8 mouse cellular contexts compared by ENCODE assay signal in genomic region chr14:118551725-118552285, GRCm38 (mm10).
DNase-seq lines count a peak whose midpoint lies in the region; ATAC-seq and TF ChIP-seq lines count a peak whose summit lies in the region.

No protein-coding gene starts in this region.

- no peaks in the 10 kb centered on the region for H3K36me3 ChIP-seq in embryonic facial prominence, embryonic 12.5 days
- no peaks in the 10 kb centered on the region for H3K36me3 ChIP-seq in heart, postnatal 0 days (replicated peaks; ENCODE audit: control insufficient read depth, insufficient read depth, low read length)
- no peaks in the 10 kb centered on the region for H3K36me3 ChIP-seq in midbrain, embryonic 11.5 days (ENCODE audit: control insufficient read depth, insufficient read depth, low read length)

- no peak for TF ChIP-seq EP300 in heart, postnatal 0 days (IDR thresholded peaks at IDR 0.05; ENCODE audit: low read depth)

- 0 out of 2 replicates have a peak, but pooled peaks cover 2% of the 10 kb centered on the region for H3K27me3 ChIP-seq in embryonic facial prominence, embryonic 12.5 days
- H3K27me3 ChIP-seq in heart, postnatal 0 days (ENCODE audit: control insufficient read depth, insufficient read depth, low read length) = no peaks in the 10 kb centered on the region
- H3K27me3 ChIP-seq in midbrain, embryonic 11.5 days (ENCODE audit: control insufficient read depth, insufficient read depth, low read length) = no peaks in the 10 kb centered on the region

- peak; percentile 17 for DNase-seq in right cerebral cortex, postnatal 4 days
- no peak for DNase-seq in right cerebral cortex, postnatal 36 days (ENCODE audit: low spot score in 2 of 2)
- DNase-seq in heart, postnatal 0 days (ENCODE audit: low spot score) = no peak
- peak; percentile 55 to 67 for DNase-seq in kidney, postnatal 4 days
- peak; percentile 97 for DNase-seq in midbrain, embryonic 11.5 days (ENCODE audit: low spot score, missing footprints)
- no peak for DNase-seq in urinary bladder, adult 18-20 months (ENCODE audit: low spot score in 2 of 2)
- no peak for DNase-seq in gastrocnemius, postnatal 25 days

- H3K4me3 ChIP-seq in embryonic facial prominence, embryonic 12.5 days = peak overlapping the region; percentile 16
- H3K4me3 ChIP-seq in heart, postnatal 0 days (ENCODE audit: low read depth, low read length) = peak overlapping the region; percentile 38
- no peak overlapping the region for H3K4me3 ChIP-seq in midbrain, embryonic 11.5 days (ENCODE audit: low read depth, low read length)

- peak overlapping the region; percentile 41 for H3K4me2 ChIP-seq in embryonic facial prominence, embryonic 12.5 days (replicated peaks)
- peak overlapping the region; percentile 71 for H3K4me2 ChIP-seq in heart, postnatal 0 days (ENCODE audit: low read depth, low read length)
- peak overlapping the region; percentile 38 for H3K4me2 ChIP-seq in midbrain, embryonic 11.5 days

- no peaks in the 10 kb centered on the region for H3K9me3 ChIP-seq in embryonic facial prominence, embryonic 12.5 days
- H3K9me3 ChIP-seq in heart, postnatal 0 days (replicated peaks; ENCODE audit: control insufficient read depth, low read length) = no peaks in the 10 kb centered on the region
- no peaks in the 10 kb centered on the region for H3K9me3 ChIP-seq in midbrain, embryonic 11.5 days (ENCODE audit: control insufficient read depth, low read length)

- H3K9ac ChIP-seq in embryonic facial prominence, embryonic 12.5 days = peak overlapping the region; percentile 0; the same call in 1 of the 2 replicates
- H3K9ac ChIP-seq in heart, postnatal 0 days (replicated peaks; ENCODE audit: low read depth, low read length) = peak overlapping the region; percentile 48
- peak overlapping the region; percentile 39; the same call in 1 of the 2 replicates for H3K9ac ChIP-seq in midbrain, embryonic 11.5 days (ENCODE audit: low read length)

- H3K27ac ChIP-seq in embryonic facial prominence, embryonic 12.5 days = 0 out of 2 replicates have a peak overlapping the region, but pooled peaks have one; percentile 8
- H3K27ac ChIP-seq in heart, postnatal 0 days (ENCODE audit: low read depth) = peak overlapping the region; percentile 8; the same call in 1 of the 2 replicates
- H3K27ac ChIP-seq in midbrain, embryonic 11.5 days (ENCODE audit: low read depth, low read length) = peak overlapping the region; percentile 44; the same call in 1 of the 2 replicates

- no peak for ATAC-seq in embryonic facial prominence, embryonic 12.5 days (ENCODE audit: insufficient number of reproducible peaks, insufficient read depth, low FRiP score, low TSS enrichment)
- ATAC-seq in heart, postnatal 0 days (ENCODE audit: insufficient read depth, low read depth) = peak; percentile 67
- peak; percentile 77 for ATAC-seq in midbrain, embryonic 11.5 days (ENCODE audit: low FRiP score)

- WGBS in embryonic facial prominence, embryonic 12.5 days = 22% methylated on average over 24 of the region's 24 CpGs
- 12% methylated on average over 24 of the region's 24 CpGs for WGBS in heart, postnatal 0 days
- 13% methylated on average over 24 of the region's 24 CpGs for whole genome bisulfite sequencing in midbrain, embryonic 11.5 days

- peaks cover 11% of the 10 kb centered on the region; the same call in 1 of the 2 replicates for H3K4me1 ChIP-seq in embryonic facial prominence, embryonic 12.5 days
- H3K4me1 ChIP-seq in heart, postnatal 0 days (ENCODE audit: control insufficient read depth, insufficient read depth) = peaks cover 11% of the 10 kb centered on the region; the same call in 1 of the 2 replicates
- peaks cover 20% of the 10 kb centered on the region for H3K4me1 ChIP-seq in midbrain, embryonic 11.5 days (ENCODE audit: control insufficient read depth, insufficient read depth, low read length)

- TF ChIP-seq CTCF in heart, postnatal 0 days (IDR thresholded peaks at IDR 0.05; ENCODE audit: low read depth) = no peak

Comparison
In these comparisons a context has a peak if more than half of its experiments do, and no peak if none do; other contexts are left out.
1. DNase-seq: peak in right cerebral cortex, postnatal 4 days (single experiment), kidney, postnatal 4 days (2 of 2) and midbrain, embryonic 11.5 days (single experiment); none in right cerebral cortex, postnatal 36 days (0 of 2), heart, postnatal 0 days (single experiment), urinary bladder, adult 18-20 months (0 of 2) and gastrocnemius, postnatal 25 days (single experiment).
2. Peak in every context shown above with its lines, with median percentiles within 50 percentile points of each other: H3K27ac ChIP-seq, H3K4me2 ChIP-seq and H3K9ac ChIP-seq.